Comparison of ENCODE assay signal across 28 mouse cellular contexts in genomic region chr5:67063596-67063995, GRCm38 (mm10). TPM values are rescaled to one million over a fixed set of nuclear protein-coding genes. Genes with fewer than 3 reads are reported as not detected.
"Had no signal": no experiment of that assay in that cellular context is flagged by ENCODE, and none has a peak within 500 bp of the region (broad histone marks: within the 10 kb centered on the region; RNA-seq: fewer than 3 reads in every experiment).

No protein-coding gene starts in this region.

- H3K4me1 ChIP-seq: limb, embryonic 13.5 days; liver, embryonic 12.5 days; liver, embryonic 15.5 days; lung, embryonic 15.5 days; midbrain, embryonic 12.5 days had no signal

- H3K9me3 ChIP-seq: limb, embryonic 13.5 days; liver, embryonic 12.5 days; liver, embryonic 15.5 days; lung, embryonic 15.5 days; midbrain, embryonic 12.5 days; neural tube, embryonic 13.5 days had no signal

- H3K36me3 ChIP-seq: limb, embryonic 13.5 days; liver, embryonic 12.5 days; liver, embryonic 15.5 days; lung, embryonic 15.5 days; midbrain, embryonic 12.5 days; neural tube, embryonic 13.5 days had no signal

- DNase-seq: kidney, adult 18-20 months; kidney, adult 9 months; kidney, postnatal 14 days; kidney, postnatal 4 days; left cerebral cortex, postnatal 4 days; liver; lung, adult 18-20 months; lung, postnatal 10 days; lung, postnatal 36 days; retina, postnatal 1 day; thymus, postnatal 25 days had no signal

- H3K27ac ChIP-seq: limb, embryonic 13.5 days; liver, embryonic 12.5 days; liver, embryonic 15.5 days; lung, embryonic 15.5 days; midbrain, embryonic 12.5 days; neural tube, embryonic 13.5 days had no signal

- H3K4me3 ChIP-seq: limb, embryonic 13.5 days; liver, embryonic 12.5 days; liver, embryonic 15.5 days; lung, embryonic 15.5 days; midbrain, embryonic 12.5 days; myocyte; neural tube, embryonic 13.5 days had no signal

- H3K4me2 ChIP-seq: limb, embryonic 13.5 days; liver, embryonic 12.5 days; liver, embryonic 15.5 days; lung, embryonic 15.5 days; midbrain, embryonic 12.5 days; neural tube, embryonic 13.5 days had no signal

- H3K9ac ChIP-seq: limb, embryonic 13.5 days; liver, embryonic 12.5 days; liver, embryonic 15.5 days; lung, embryonic 15.5 days; midbrain, embryonic 12.5 days; neural tube, embryonic 13.5 days had no signal

- ATAC-seq: liver, embryonic 12.5 days; midbrain, embryonic 16.5 days had no signal

- H3K27me3 ChIP-seq: limb, embryonic 13.5 days; liver, embryonic 12.5 days; liver, embryonic 15.5 days; lung, embryonic 15.5 days; midbrain, embryonic 12.5 days; neural tube, embryonic 13.5 days had no signal

RNA-seq across cellular contexts. Expression of gene Phox2b, which starts 35.5 kb away (rescaled TPM):
- total RNA-seq: layer of hippocampus, adult 18-20 months; layer of hippocampus, postnatal 14 days; left cerebral cortex, adult 8-10 months; left cerebral cortex, postnatal 14 days; left cerebral cortex, postnatal 4 days; megakaryocyte-erythroid progenitor cell, adult 5-6 weeks; monocyte, adult 5-6 weeks; neutrophil, adult 5-6 weeks had no signal
- polyA plus RNA-seq: myocyte; spleen, adult 2 months; thymus, postnatal 0 days had no signal
